Mouse (Mus musculus) neural tube, embryonic 13.5 days (tissue): Measurements from ENCODE around the gene Tbc1d14. TPM values are rescaled to one million over a fixed set of nuclear protein-coding genes. Genes with fewer than 3 reads are reported as not detected.
A peak's percentile ranks its signal among the peaks of the same experiment; 100 is the strongest.

ENCODE experiments used
- ATAC-seq: fragments of 200-750 bp; cut with Nextera tagmentation; 2 replicates; pipeline ENCODE4 v1.8.0; 2017; ENCODE audit warnings: low read depth, mild to moderate bottlenecking, moderate TSS enrichment, moderate library complexity
- H3K27ac ChIP-seq: fragments of 300-500 bp; sonication (generic); replicated peaks from 2 replicates; pipeline ENCODE4 v1.5.1; 2015; ENCODE audit warnings: moderate library complexity, mild to moderate bottlenecking, inconsistent platforms
- H3K27me3 ChIP-seq: fragments of 300-500 bp; sonication (generic); 2 replicates; pipeline ENCODE4 v1.6.1; 2015; ENCODE audit warnings: mild to moderate bottlenecking, inconsistent platforms
- H3K36me3 ChIP-seq: fragments of 300-500 bp; sonication (generic); 2 replicates; pipeline ENCODE4 v1.6.1; 2015; ENCODE audit warnings: mild to moderate bottlenecking, inconsistent platforms
- H3K4me1 ChIP-seq: fragments of 300-500 bp; sonication (generic); replicated peaks from 2 replicates; pipeline ENCODE4 v1.6.1; 2015; ENCODE audit warnings: inconsistent platforms
- H3K4me2 ChIP-seq: fragments of 300-500 bp; sonication (generic); 2 replicates; pipeline ENCODE4 v1.6.1; 2015; ENCODE audit warnings: inconsistent platforms, mild to moderate bottlenecking, moderate library complexity
- H3K4me3 ChIP-seq: fragments of 300-500 bp; sonication (generic); 2 replicates; pipeline ENCODE4 v1.5.1; 2015; ENCODE audit warnings: mild to moderate bottlenecking, inconsistent platforms
- H3K9ac ChIP-seq: fragments of 300-500 bp; sonication (generic); 2 replicates; pipeline ENCODE4 v1.6.1; 2015; ENCODE audit warnings: moderate library complexity, mild to moderate bottlenecking, inconsistent platforms
- H3K9me3 ChIP-seq: fragments of 300-500 bp; sonication (generic); 2 replicates; pipeline ENCODE4 v1.6.1; 2016; ENCODE audit warnings: inconsistent platforms
- WGBS: fragments of 180-500 bp; shearing (Covaris S2); methylation state at CpG from one replicate; pipeline ENCODE4 v1.1.7; 2015; 5-methylcytosine and 5-hydroxymethylcytosine counted together
- polyA plus RNA-seq: library from polyadenylated mRNA; unstranded; fragments of >200 nt; fragmentation: Nextera tagmentation; extraction: Ambion mirVana; gene quantifications from 2 replicates; pipeline ENCODE4 v1.2.1, GENCODE M21; 2015

Tbc1d14 gene
- polyA plus RNA-seq, 1 experiment from 2014 or later = 64.0 TPM

- Histone ChIP-seq H3K4me1 (peaks cover 57% of the 10 kb centered on the region), H3K9ac (peak within 1 kb of the TSS; percentile 96), H3K4me3 (peak within 1 kb of the TSS; percentile 92), H3K27ac (peak within 1 kb of the TSS; percentile 87), H3K4me2 (peak within 1 kb of the TSS; percentile 97), H3K9me3 (no peaks in the 10 kb centered on the region), H3K27me3 (peaks cover 5% of the 10 kb centered on the region), H3K36me3 (no peaks in the 10 kb centered on the region)
- peak; percentile 98 for ATAC-seq
- WGBS = under 1% methylated on average over 93 of the region's 97 CpGs
Observed at GRCm38 (mm10) chr5:36484171-36484990, 108.7 kb downstream of the Tbc1d14 start, which contains the start of the genes Tada2b and Ccdc96. Tada2b (minus strand) TSS chr5:36484285. Ccdc96 (plus strand) TSS chr5:36484588.

GRCm38 (mm10) chr5:36483203-36484101 is 109.6 kb downstream of the Tbc1d14 start:
- peak; percentile 29 for ATAC-seq
- no peaks in the 10 kb centered on the region for H3K9me3 ChIP-seq
- WGBS = 1% methylated on average over 56 of the region's 58 CpGs
- peak overlapping the region; percentile 96 for H3K9ac ChIP-seq
- peak overlapping the region; percentile 96 for H3K4me2 ChIP-seq
- H3K4me1 ChIP-seq = peaks cover 62% of the 10 kb centered on the region
- no peaks in the 10 kb centered on the region for H3K36me3 ChIP-seq
- peak overlapping the region; percentile 87 for H3K27ac ChIP-seq
- peak overlapping the region; percentile 92 for H3K4me3 ChIP-seq
- H3K27me3 ChIP-seq = peaks cover 5% of the 10 kb centered on the region

GRCm38 (mm10) chr5:36481114-36481513 is 112.0 kb downstream of the Tbc1d14 start:
- ATAC-seq = no peak
- peaks cover 7% of the 10 kb centered on the region for H3K36me3 ChIP-seq
- H3K4me2 ChIP-seq = no peak overlapping the region
- H3K4me3 ChIP-seq = no peak overlapping the region
- 85% methylated on average over 1 of the region's 1 CpGs for WGBS
- H3K9ac ChIP-seq = no peak overlapping the region
- H3K27me3 ChIP-seq = peaks cover 5% of the 10 kb centered on the region
- H3K9me3 ChIP-seq = no peaks in the 10 kb centered on the region
- peaks cover 62% of the 10 kb centered on the region for H3K4me1 ChIP-seq
- H3K27ac ChIP-seq = no peak overlapping the region

- Histone ChIP-seq H3K9me3 (no peaks in the 10 kb centered on the region), H3K4me2 (no peak overlapping the region), H3K36me3 (peaks cover 14% of the 10 kb centered on the region), H3K9ac (no peak overlapping the region), H3K4me1 (peaks cover 56% of the 10 kb centered on the region), H3K4me3 (no peak overlapping the region), H3K27ac (no peak overlapping the region), H3K27me3 (peaks cover 2% of the 10 kb centered on the region)
- 92% methylated on average over 4 of the region's 4 CpGs for WGBS
- no peak for ATAC-seq
Observed at GRCm38 (mm10) chr5:36480398-36480797, 112.7 kb downstream of the Tbc1d14 start.

- H3K4me3 ChIP-seq = no peak overlapping the region
- peaks cover 18% of the 10 kb centered on the region for H3K36me3 ChIP-seq
- no peak for ATAC-seq
- no peak overlapping the region for H3K4me2 ChIP-seq
- peaks cover 49% of the 10 kb centered on the region for H3K4me1 ChIP-seq
- no peak overlapping the region for H3K9ac ChIP-seq
- no peaks in the 10 kb centered on the region for H3K9me3 ChIP-seq
- no peaks in the 10 kb centered on the region for H3K27me3 ChIP-seq
- 70% methylated on average over 2 of the region's 2 CpGs for WGBS
- H3K27ac ChIP-seq = no peak overlapping the region
Observed at GRCm38 (mm10) chr5:36479735-36480134, 113.3 kb downstream of the Tbc1d14 start.

- Histone ChIP-seq H3K9me3 (no peaks in the 10 kb centered on the region), H3K27me3 (no peaks in the 10 kb centered on the region), H3K36me3 (peaks cover 25% of the 10 kb centered on the region), H3K9ac (no peak overlapping the region), H3K4me3 (no peak overlapping the region), H3K4me1 (peaks cover 47% of the 10 kb centered on the region), H3K4me2 (no peak overlapping the region), H3K27ac (no peak overlapping the region)
- WGBS = 91% methylated on average over 6 of the region's 6 CpGs
- no peak for ATAC-seq
Observed at GRCm38 (mm10) chr5:36478540-36479420, 114.3 kb downstream of the Tbc1d14 start.

GRCm38 (mm10) chr5:36477486-36477885 is 115.6 kb downstream of the Tbc1d14 start:
- no peak overlapping the region for H3K27ac ChIP-seq
- no peaks in the 10 kb centered on the region for H3K9me3 ChIP-seq
- 92% methylated on average over 3 of the region's 3 CpGs for WGBS
- no peak for ATAC-seq
- no peak overlapping the region for H3K4me3 ChIP-seq
- no peak overlapping the region for H3K9ac ChIP-seq
- peaks cover 37% of the 10 kb centered on the region for H3K4me1 ChIP-seq
- H3K36me3 ChIP-seq = peaks cover 35% of the 10 kb centered on the region
- no peak overlapping the region for H3K4me2 ChIP-seq
- no peaks in the 10 kb centered on the region for H3K27me3 ChIP-seq

- 89% methylated on average over 5 of the region's 5 CpGs for WGBS
- Histone ChIP-seq H3K4me1 (peaks cover 5% of the 10 kb centered on the region), H3K27ac (no peak overlapping the region), H3K9me3 (no peaks in the 10 kb centered on the region), H3K4me3 (no peak overlapping the region), H3K4me2 (no peak overlapping the region), H3K27me3 (no peaks in the 10 kb centered on the region), H3K9ac (no peak overlapping the region), H3K36me3 (peaks cover 67% of the 10 kb centered on the region)
- ATAC-seq = no peak
Observed at GRCm38 (mm10) chr5:36474283-36474682, 118.8 kb downstream of the Tbc1d14 start.

GRCm38 (mm10) chr5:36472876-36473655 is 120.0 kb downstream of the Tbc1d14 start:
- peaks cover 78% of the 10 kb centered on the region for H3K36me3 ChIP-seq
- H3K27me3 ChIP-seq = no peaks in the 10 kb centered on the region
- H3K4me2 ChIP-seq = no peak overlapping the region
- 92% methylated on average over 4 of the region's 4 CpGs for WGBS
- no peaks in the 10 kb centered on the region for H3K9me3 ChIP-seq
- H3K27ac ChIP-seq = no peak overlapping the region
- no peak for ATAC-seq
- no peaks in the 10 kb centered on the region for H3K4me1 ChIP-seq
- H3K4me3 ChIP-seq = no peak overlapping the region
- no peak overlapping the region for H3K9ac ChIP-seq

- Histone ChIP-seq H3K4me3 (no peak overlapping the region), H3K27me3 (no peaks in the 10 kb centered on the region), H3K27ac (no peak overlapping the region), H3K4me1 (peaks cover 7% of the 10 kb centered on the region), H3K9me3 (no peaks in the 10 kb centered on the region), H3K36me3 (peaks cover 74% of the 10 kb centered on the region), H3K9ac (no peak overlapping the region), H3K4me2 (no peak overlapping the region)
- WGBS = 94% methylated on average over 8 of the region's 8 CpGs
- ATAC-seq = no peak
Observed at GRCm38 (mm10) chr5:36471206-36471605, 121.9 kb downstream of the Tbc1d14 start.

GRCm38 (mm10) chr5:36465889-36466288 is 127.2 kb downstream of the Tbc1d14 start:
- Histone ChIP-seq H3K27me3 (no peaks in the 10 kb centered on the region), H3K4me1 (peaks cover 29% of the 10 kb centered on the region), H3K9me3 (no peaks in the 10 kb centered on the region), H3K4me3 (peak overlapping the region; percentile 79), H3K4me2 (peak overlapping the region; percentile 99), H3K36me3 (peaks cover 29% of the 10 kb centered on the region), H3K27ac (no peak overlapping the region), H3K9ac (peak overlapping the region; percentile 82)
- 33% methylated on average over 8 of the region's 8 CpGs for WGBS
- ATAC-seq = no peak
